Comparison of ENCODE assay signal across 7 mouse cellular contexts in genomic region chr15:96697901-96698657, GRCm38 (mm10). TPM values are rescaled to one million over a fixed set of nuclear protein-coding genes. Genes with fewer than 3 reads are reported as not detected.
DNase-seq lines count a peak whose midpoint lies in the region; ATAC-seq and TF ChIP-seq lines count a peak whose summit lies in the region.

No protein-coding gene starts in this region.

- H3K4me1 ChIP-seq in spleen, adult 2 months (ENCODE audit: control insufficient read depth, insufficient read depth, insufficient read length): peaks cover 4% of the 10 kb centered on the region
- peaks cover 2% of the 10 kb centered on the region; the same call in 1 of the 2 replicates for H3K4me1 ChIP-seq in cortical plate, adult 2 months (ENCODE audit: control insufficient read depth, insufficient read depth, low read length)
- H3K4me1 ChIP-seq in heart, postnatal 0 days (ENCODE audit: control insufficient read depth, insufficient read depth): peaks cover 22% of the 10 kb centered on the region
- peaks cover 32% of the 10 kb centered on the region for H3K4me1 ChIP-seq in liver, embryonic 16.5 days (ENCODE audit: control insufficient read depth, low read depth, low read length)

- no peak for ATAC-seq in heart, postnatal 0 days (ENCODE audit: insufficient read depth, low read depth)
- peak; percentile 17; the same call in 1 of the 2 replicates for ATAC-seq in liver, embryonic 16.5 days (ENCODE audit: low read depth)

- no peaks in the 10 kb centered on the region for H3K27me3 ChIP-seq in spleen, adult 2 months (ENCODE audit: control insufficient read depth, insufficient read depth, low read length)
- H3K27me3 ChIP-seq in heart, postnatal 0 days (ENCODE audit: control insufficient read depth, insufficient read depth, low read length): no peaks in the 10 kb centered on the region
- H3K27me3 ChIP-seq in liver, embryonic 16.5 days (ENCODE audit: control insufficient read depth, insufficient read depth, low read depth, low read length): no peaks in the 10 kb centered on the region

- DNase-seq in spleen, adult 2 months (ENCODE audit: low read depth in 1 of 2, low spot score in 2 of 2): peak in 1 of 2 experiments; percentile 17
- no peak for DNase-seq in spleen, postnatal 14 days (ENCODE audit: low spot score in 2 of 2)
- no peak for DNase-seq in heart, postnatal 0 days (ENCODE audit: low spot score)
- DNase-seq in urinary bladder, postnatal 10 days (ENCODE audit: low spot score): no peak
- no peak for DNase-seq in left cerebral cortex, postnatal 14 days (ENCODE audit: low spot score in 2 of 2)

- H3K9me3 ChIP-seq in heart, postnatal 0 days (replicated peaks; ENCODE audit: control insufficient read depth, low read length): no peaks in the 10 kb centered on the region
- no peaks in the 10 kb centered on the region for H3K9me3 ChIP-seq in liver, embryonic 16.5 days (replicated peaks; ENCODE audit: control insufficient read depth, low read length)

- peak overlapping the region; percentile 99 for H3K4me3 ChIP-seq in spleen, adult 2 months (ENCODE audit: extremely low read depth, insufficient read depth, insufficient read length)
- H3K4me3 ChIP-seq in cortical plate, adult 2 months (ENCODE audit: insufficient read depth, low read length): peak overlapping the region; percentile 86
- H3K4me3 ChIP-seq in heart, postnatal 0 days (ENCODE audit: low read depth, low read length): peak overlapping the region; percentile 78
- peak overlapping the region; percentile 76 for H3K4me3 ChIP-seq in liver, embryonic 16.5 days (ENCODE audit: low read depth, low read length)

- TF ChIP-seq POLR2A in spleen, adult 2 months (IDR thresholded peaks at IDR 0.05; ENCODE audit: low read depth, low read length): no peak
- no peak for TF ChIP-seq POLR2A in cortical plate, adult 2 months (IDR thresholded peaks at IDR 0.05; ENCODE audit: extremely low read depth, insufficient read depth, low read length)

- 7% methylated on average over 19 of the region's 19 CpGs for WGBS in spleen, adult 2 months
- WGBS in heart, postnatal 0 days: 5% methylated on average over 19 of the region's 19 CpGs
- WGBS in liver, embryonic 16.5 days (ENCODE audit: insufficient replicate concordance): 12% methylated on average over 19 of the region's 19 CpGs

- intact Hi-C loops in left cerebral cortex, postnatal 14 days (cut with DNase I): no loop called here

- H3K27ac ChIP-seq in spleen, adult 2 months (ENCODE audit: insufficient read depth, low read length): peak overlapping the region; percentile 81
- H3K27ac ChIP-seq in cortical plate, adult 2 months (ENCODE audit: insufficient read depth, low read length): peak overlapping the region; percentile 57
- H3K27ac ChIP-seq in heart, postnatal 0 days (ENCODE audit: low read depth): peak overlapping the region; percentile 99
- peak overlapping the region; percentile 97 for H3K27ac ChIP-seq in liver, embryonic 16.5 days (ENCODE audit: low read length)

- H3K4me2 ChIP-seq in heart, postnatal 0 days (ENCODE audit: low read depth, low read length): peak overlapping the region; percentile 91
- peak overlapping the region; percentile 66 for H3K4me2 ChIP-seq in liver, embryonic 16.5 days (ENCODE audit: low read depth, low read length)

- TF ChIP-seq EP300 in heart, postnatal 0 days (IDR thresholded peaks at IDR 0.05; ENCODE audit: low read depth): no peak

- no peak for TF ChIP-seq CTCF in spleen, adult 2 months (IDR thresholded peaks at IDR 0.05; ENCODE audit: extremely low read depth, insufficient read depth, insufficient read length, insufficient replicate concordance)
- TF ChIP-seq CTCF in cortical plate, adult 2 months (IDR thresholded peaks at IDR 0.05; ENCODE audit: extremely low read depth, insufficient read depth, low read length): no peak
- no peak for TF ChIP-seq CTCF in heart, postnatal 0 days (IDR thresholded peaks at IDR 0.05; ENCODE audit: low read depth)

- H3K36me3 ChIP-seq in spleen, adult 2 months (ENCODE audit: control insufficient read depth, insufficient read depth, low read length): peaks cover 43% of the 10 kb centered on the region
- H3K36me3 ChIP-seq in heart, postnatal 0 days (replicated peaks; ENCODE audit: control insufficient read depth, insufficient read depth, low read length): peaks cover 54% of the 10 kb centered on the region
- H3K36me3 ChIP-seq in liver, embryonic 16.5 days (ENCODE audit: control insufficient read depth, insufficient read depth): peaks cover 47% of the 10 kb centered on the region

- peak overlapping the region; percentile 99 for H3K9ac ChIP-seq in heart, postnatal 0 days (replicated peaks; ENCODE audit: low read depth, low read length)
- H3K9ac ChIP-seq in liver, embryonic 16.5 days (ENCODE audit: low read depth, low read length): peak overlapping the region; percentile 96

RNA-seq across cellular contexts. Expression of gene Slc38a2, which starts 1.5 kb away (rescaled TPM):
- polyA plus RNA-seq in spleen, adult 2 months (2012; rRNA removed): 25.9 and 28.5 TPM in 2 replicates
- 52.4 and 58.6 TPM in 2 replicates for polyA plus RNA-seq in cortical plate, adult 2 months (2012; rRNA removed)
- 225 and 263 TPM in 2 replicates for total RNA-seq in heart, postnatal 0 days (2014; rRNA removed; ENCODE audit: low replicate concordance)
- 130 and 144 TPM in 2 replicates for polyA plus RNA-seq in heart, postnatal 0 days (2015; fragmentation: Nextera tagmentation; extraction: Ambion mirVana)
- polyA plus RNA-seq in liver, embryonic 16.5 days (2015; fragmentation: Nextera tagmentation; extraction: Ambion mirVana): 37.9 and 38.8 TPM in 2 replicates
- 10 to 100 TPM; 60.6 to 69.2 TPM for total RNA-seq in left cerebral cortex, postnatal 14 days (2021)

RNA-seq across cellular contexts. Expression of gene Slc38a1, which starts 55.4 kb away (rescaled TPM):
- 44.4 and 61.5 TPM in 2 replicates for polyA plus RNA-seq in spleen, adult 2 months (2012; rRNA removed)
- polyA plus RNA-seq in cortical plate, adult 2 months (2012; rRNA removed): 57.3 and 59.2 TPM in 2 replicates
- total RNA-seq in heart, postnatal 0 days (2014; rRNA removed; ENCODE audit: low replicate concordance): 52.4 and 57.8 TPM in 2 replicates
- polyA plus RNA-seq in heart, postnatal 0 days (2015; fragmentation: Nextera tagmentation; extraction: Ambion mirVana): 43.6 and 56.7 TPM in 2 replicates
- 12.3 and 13.4 TPM in 2 replicates for polyA plus RNA-seq in liver, embryonic 16.5 days (2015; fragmentation: Nextera tagmentation; extraction: Ambion mirVana)
- 10 to 100 TPM; 88.3 to 90.2 TPM for total RNA-seq in left cerebral cortex, postnatal 14 days (2021)
